Comparison of ENCODE assay signal across 16 mouse cellular contexts in genomic region chr12:40449119-40449795, GRCm38 (mm10). TPM values are rescaled to one million over a fixed set of nuclear protein-coding genes. Genes with fewer than 3 reads are reported as not detected.
DNase-seq lines count a peak whose midpoint lies in the region; ATAC-seq and TF ChIP-seq lines count a peak whose summit lies in the region.
"Had no signal": no experiment of that assay in that cellular context is flagged by ENCODE, and none has a peak within 500 bp of the region (broad histone marks: within the 10 kb centered on the region; RNA-seq: fewer than 3 reads in every experiment).

No protein-coding gene starts in this region.

- 77% methylated on average over 9 of the region's 9 CpGs for WGBS in hindbrain, embryonic 13.5 days
- 73% methylated on average over 9 of the region's 9 CpGs for WGBS in hindbrain, embryonic 10.5 days
- WGBS in lung, embryonic 14.5 days, result 48% methylated on average over 9 of the region's 9 CpGs
- 89% methylated on average over 9 of the region's 9 CpGs for WGBS in hindbrain, postnatal 0 days
- 76% methylated on average over 9 of the region's 9 CpGs for WGBS in liver, postnatal 0 days (ENCODE audit: insufficient replicate concordance)

- no peak overlapping the region for H3K9ac ChIP-seq in hindbrain, embryonic 13.5 days
- no peak overlapping the region for H3K9ac ChIP-seq in lung, embryonic 14.5 days
- no peak overlapping the region for H3K9ac ChIP-seq in hindbrain, postnatal 0 days (replicated peaks; ENCODE audit: low read length)
- no peak overlapping the region for H3K9ac ChIP-seq in liver, postnatal 0 days (replicated peaks)
- H3K9ac ChIP-seq: liver, embryonic 15.5 days; midbrain, embryonic 12.5 days; neural tube, embryonic 12.5 days; stomach, embryonic 15.5 days had no signal

- H3K4me1 ChIP-seq in hindbrain, embryonic 13.5 days (replicated peaks), result peaks cover 27% of the 10 kb centered on the region
- peaks cover 43% of the 10 kb centered on the region for H3K4me1 ChIP-seq in hindbrain, embryonic 10.5 days (replicated peaks)
- H3K4me1 ChIP-seq in lung, embryonic 14.5 days (ENCODE audit: insufficient read depth), result peaks cover 8% of the 10 kb centered on the region; the same call in 1 of the 2 replicates
- no peaks in the 10 kb centered on the region for H3K4me1 ChIP-seq in hindbrain, postnatal 0 days (ENCODE audit: insufficient read depth, low read length)
- 0 out of 2 replicates have a peak, but pooled peaks cover 10% of the 10 kb centered on the region for H3K4me1 ChIP-seq in liver, postnatal 0 days (ENCODE audit: insufficient read depth)

- peak overlapping the region; percentile 40 for H3K4me2 ChIP-seq in hindbrain, embryonic 13.5 days
- H3K4me2 ChIP-seq in lung, embryonic 14.5 days, result peak overlapping the region; percentile 26; the same call in 1 of the 2 replicates
- H3K4me2 ChIP-seq in hindbrain, postnatal 0 days (ENCODE audit: low read depth, low read length), result 0 out of 2 replicates have a peak overlapping the region, but pooled peaks have one; percentile 0
- H3K4me2 ChIP-seq in liver, postnatal 0 days (ENCODE audit: low read depth, low read length), result no peak overlapping the region
- H3K4me2 ChIP-seq: liver, embryonic 15.5 days; midbrain, embryonic 12.5 days; neural tube, embryonic 12.5 days; stomach, embryonic 15.5 days had no signal

- no peak for TF ChIP-seq CTCF in lung, embryonic 14.5 days (IDR thresholded peaks at IDR 0.05; ENCODE audit: low read depth)
- no peak for TF ChIP-seq CTCF in hindbrain, postnatal 0 days (IDR thresholded peaks at IDR 0.05; ENCODE audit: low read depth)
- no peak for TF ChIP-seq CTCF in liver, postnatal 0 days (IDR thresholded peaks at IDR 0.05; ENCODE audit: low read depth)

- H3K27me3 ChIP-seq in hindbrain, embryonic 13.5 days, result no peaks in the 10 kb centered on the region
- H3K27me3 ChIP-seq in hindbrain, embryonic 10.5 days (ENCODE audit: insufficient read depth, poor library complexity, severe bottlenecking), result no peaks in the 10 kb centered on the region
- H3K27me3 ChIP-seq in lung, embryonic 14.5 days (ENCODE audit: insufficient read depth, low read length), result no peaks in the 10 kb centered on the region
- no peaks in the 10 kb centered on the region for H3K27me3 ChIP-seq in hindbrain, postnatal 0 days (ENCODE audit: insufficient read depth, low read length)
- H3K27me3 ChIP-seq in liver, postnatal 0 days (ENCODE audit: insufficient read depth, low read length), result peaks cover 29% of the 10 kb centered on the region
- H3K27me3 ChIP-seq: midbrain, embryonic 12.5 days; neural tube, embryonic 12.5 days; stomach, embryonic 15.5 days had no signal

- no peak overlapping the region for H3K27ac ChIP-seq in hindbrain, embryonic 13.5 days
- no peak overlapping the region for H3K27ac ChIP-seq in hindbrain, embryonic 10.5 days
- no peak overlapping the region for H3K27ac ChIP-seq in lung, embryonic 14.5 days (ENCODE audit: low read depth)
- no peak overlapping the region for H3K27ac ChIP-seq in hindbrain, postnatal 0 days
- no peak overlapping the region for H3K27ac ChIP-seq in liver, postnatal 0 days (ENCODE audit: low read depth)
- H3K27ac ChIP-seq: liver, embryonic 15.5 days; midbrain, embryonic 12.5 days; neural tube, embryonic 12.5 days; stomach, embryonic 15.5 days had no signal

- H3K9me3 ChIP-seq in hindbrain, embryonic 13.5 days, result no peaks in the 10 kb centered on the region
- no peaks in the 10 kb centered on the region for H3K9me3 ChIP-seq in hindbrain, embryonic 10.5 days
- H3K9me3 ChIP-seq in lung, embryonic 14.5 days (ENCODE audit: low read depth, low read length), result no peaks in the 10 kb centered on the region
- no peaks in the 10 kb centered on the region for H3K9me3 ChIP-seq in hindbrain, postnatal 0 days (ENCODE audit: low read length)
- H3K9me3 ChIP-seq in liver, postnatal 0 days (ENCODE audit: low read length), result no peaks in the 10 kb centered on the region
- H3K9me3 ChIP-seq: liver, embryonic 15.5 days; midbrain, embryonic 12.5 days; neural tube, embryonic 12.5 days; stomach, embryonic 15.5 days had no signal

- no peaks in the 10 kb centered on the region for H3K36me3 ChIP-seq in hindbrain, embryonic 13.5 days
- peaks cover 4% of the 10 kb centered on the region; the same call in 1 of the 2 replicates for H3K36me3 ChIP-seq in hindbrain, embryonic 10.5 days
- H3K36me3 ChIP-seq in lung, embryonic 14.5 days (ENCODE audit: insufficient read depth), result no peaks in the 10 kb centered on the region
- H3K36me3 ChIP-seq in hindbrain, postnatal 0 days (ENCODE audit: insufficient read depth, low read length), result no peaks in the 10 kb centered on the region
- no peaks in the 10 kb centered on the region for H3K36me3 ChIP-seq in liver, postnatal 0 days (replicated peaks; ENCODE audit: insufficient read depth, low read length)
- H3K36me3 ChIP-seq: liver, embryonic 15.5 days; midbrain, embryonic 12.5 days; neural tube, embryonic 12.5 days; stomach, embryonic 15.5 days had no signal

- ATAC-seq in hindbrain, embryonic 13.5 days (ENCODE audit: low FRiP score), result no peak
- no peak for ATAC-seq in lung, embryonic 14.5 days (ENCODE audit: insufficient read depth)
- ATAC-seq in hindbrain, postnatal 0 days, result no peak
- ATAC-seq in liver, postnatal 0 days, result no peak
- ATAC-seq: forebrain, embryonic 16.5 days had no signal

- DNase-seq in hindbrain, embryonic 10.5 days (ENCODE audit: low spot score), result no peak
- no peak for DNase-seq in lung, embryonic 14.5 days
- DNase-seq in lung, postnatal 10 days, result no peak
- DNase-seq in embryo, embryonic 9.5 days (ENCODE audit: extremely low spot score), result peak; percentile 35
- DNase-seq in hindbrain, postnatal 0 days (ENCODE audit: low spot score), result no peak
- DNase-seq in liver, postnatal 0 days, result no peak
- no peak for DNase-seq in spleen, postnatal 4 days (ENCODE audit: low spot score in 2 of 2)
- DNase-seq: cerebellum, adult 11 months; heart, postnatal 10 days; kidney, adult 11 months had no signal

- TF ChIP-seq EP300 in liver, postnatal 0 days (IDR thresholded peaks at IDR 0.05; ENCODE audit: low read depth), result no peak

- H3K4me3 ChIP-seq in hindbrain, embryonic 13.5 days, result no peak overlapping the region
- no peak overlapping the region for H3K4me3 ChIP-seq in hindbrain, embryonic 10.5 days
- no peak overlapping the region for H3K4me3 ChIP-seq in lung, embryonic 14.5 days (ENCODE audit: low read depth, low read length)
- H3K4me3 ChIP-seq in hindbrain, postnatal 0 days (ENCODE audit: low read length), result no peak overlapping the region
- H3K4me3 ChIP-seq in liver, postnatal 0 days (ENCODE audit: low read depth, low read length), result no peak overlapping the region
- H3K4me3 ChIP-seq: liver, embryonic 15.5 days; midbrain, embryonic 12.5 days; neural tube, embryonic 12.5 days; stomach, embryonic 15.5 days had no signal

RNA-seq across cellular contexts. Expression of gene Dock4, which starts 3.5 kb away (rescaled TPM):
- 40.5 and 43.4 TPM in 2 replicates for polyA plus RNA-seq in hindbrain, embryonic 13.5 days (2015; fragmentation: Nextera tagmentation; extraction: Ambion mirVana)
- 17.6 and 25.1 TPM in 2 replicates for polyA plus RNA-seq in hindbrain, embryonic 10.5 days (2016; fragmentation: Nextera tagmentation; extraction: Ambion mirVana)
- polyA plus RNA-seq in lung, embryonic 14.5 days (2014; fragmentation: Nextera tagmentation; extraction: Ambion mirVana), result 24.2 and 28.9 TPM in 2 replicates
- 25.9 and 30.7 TPM in 2 replicates for total RNA-seq in hindbrain, postnatal 0 days (2014; rRNA removed)
- polyA plus RNA-seq in hindbrain, postnatal 0 days (2015; fragmentation: Nextera tagmentation; extraction: Ambion mirVana), result 16.4 and 16.7 TPM in 2 replicates
- polyA plus RNA-seq in liver, postnatal 0 days (2015; fragmentation: Nextera tagmentation; extraction: Ambion mirVana), result 1.3 and 1.4 TPM in 2 replicates

RNA-seq across cellular contexts. Expression of gene Zfp277, which starts 3.6 kb away (rescaled TPM):
- 29.9 TPM in 2 replicates for polyA plus RNA-seq in hindbrain, embryonic 13.5 days (2015; fragmentation: Nextera tagmentation; extraction: Ambion mirVana)
- polyA plus RNA-seq in hindbrain, embryonic 10.5 days (2016; fragmentation: Nextera tagmentation; extraction: Ambion mirVana), result 36.0 and 37.8 TPM in 2 replicates
- 45.5 and 46.7 TPM in 2 replicates for polyA plus RNA-seq in lung, embryonic 14.5 days (2014; fragmentation: Nextera tagmentation; extraction: Ambion mirVana)
- 21.6 and 24.6 TPM in 2 replicates for total RNA-seq in hindbrain, postnatal 0 days (2014; rRNA removed)
- 31.1 and 32.9 TPM in 2 replicates for polyA plus RNA-seq in hindbrain, postnatal 0 days (2015; fragmentation: Nextera tagmentation; extraction: Ambion mirVana)
- polyA plus RNA-seq in liver, postnatal 0 days (2015; fragmentation: Nextera tagmentation; extraction: Ambion mirVana), result 7.9 and 8.3 TPM in 2 replicates
